Mouse (Mus musculus) monocyte, adult 2 months (primary cell): Measurements from ENCODE around the gene Arl3.

Source experiments
- DNase-seq, 2 experiments: peaks; one replicate each; pipeline ENCODE4 v3.0.0; 2022; ENCODE audit warnings: low spot score in 2 of 2, low read depth in 1 of 2

Arl3 gene

GRCm38 (mm10) chr19:46501401-46502068 lies 71.5 kb downstream of the Arl3 start, which contains the start of gene Trim8:
Gene Trim8, plus strand, starts transcription at chr19:46501702.
- DNase-seq: peak in 1 of 2 experiments; percentile 66

GRCm38 (mm10) chr19:46500581-46501341 lies 72.2 kb downstream of the Arl3 start:
- no peak for DNase-seq

GRCm38 (mm10) chr19:46499836-46500580 lies 73.0 kb downstream of the Arl3 start:
- peak; percentile 88 for DNase-seq

GRCm38 (mm10) chr19:46499539-46499835 lies 73.5 kb downstream of the Arl3 start:
- DNase-seq: no peak

GRCm38 (mm10) chr19:46497230-46497629 lies 75.8 kb downstream of the Arl3 start:
- DNase-seq: no peak

- DNase-seq: no peak
Measured at GRCm38 (mm10) chr19:46495136-46495535, 77.9 kb downstream of the Arl3 start.

- no peak for DNase-seq
Measured at GRCm38 (mm10) chr19:46490634-46491033, 82.4 kb downstream of the Arl3 start.

- no peak for DNase-seq
Measured at GRCm38 (mm10) chr19:46489448-46489847, 83.5 kb downstream of the Arl3 start.

GRCm38 (mm10) chr19:46486709-46487108 lies 86.3 kb downstream of the Arl3 start:
- DNase-seq: no peak

- DNase-seq: no peak
Measured at GRCm38 (mm10) chr19:46485847-46486246, 87.2 kb downstream of the Arl3 start.

- DNase-seq: no peak
Measured at GRCm38 (mm10) chr19:46484518-46484917, 88.5 kb downstream of the Arl3 start.

- DNase-seq: no peak
Measured at GRCm38 (mm10) chr19:46483701-46484328, 89.2 kb downstream of the Arl3 start.

- DNase-seq: no peak
Measured at GRCm38 (mm10) chr19:46482896-46483516, 90.0 kb downstream of the Arl3 start.

- DNase-seq: no peak
Measured at GRCm38 (mm10) chr19:46481756-46482155, 91.2 kb downstream of the Arl3 start.

- DNase-seq: no peak
Measured at GRCm38 (mm10) chr19:46481352-46481751, 91.6 kb downstream of the Arl3 start.
